Mouse (Mus musculus) 416B (cell line): ENCODE measurements at regions not wholly inside any gene's neighbourhood (a gene's known extent, or its start where the extent isn't known, plus 50 kb on each side); places are given as distances from the start of the nearest gene placed in this dataset.

Experiments
- DNase-seq: peaks from one replicate; pipeline ENCODE4 v3.0.0; 2011; ENCODE audit warnings: low read depth

GRCm38 (mm10) chr11:113028235-113028919, 246.4 kb downstream of the Sox9 start:
- no peak for DNase-seq

GRCm38 (mm10) chr11:113031405-113031804, 249.4 kb downstream of the Sox9 start:
- DNase-seq, result no peak

- no peak for DNase-seq
These were observed 250.6 kb downstream of the Sox9 start for GRCm38 (mm10) chr11:113032487-113033228.

DNA sequence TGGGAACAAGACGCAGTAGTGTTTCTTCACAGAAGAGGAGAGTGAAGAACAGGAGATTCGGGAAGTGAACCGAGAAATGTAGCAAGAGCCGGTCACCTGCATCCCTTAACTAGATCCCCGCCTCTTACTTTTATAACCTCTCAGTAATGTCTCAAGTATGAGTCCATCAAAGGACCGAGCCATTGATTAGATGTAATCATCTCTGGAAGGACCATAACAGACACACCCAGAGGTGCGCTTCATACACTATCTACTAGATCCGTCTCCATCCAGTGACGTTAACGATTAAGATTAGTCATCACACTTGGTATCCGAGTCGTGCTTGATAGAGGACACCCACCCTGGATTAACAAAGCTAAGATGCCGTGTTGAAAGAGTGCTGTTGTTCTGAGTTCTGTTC, 252.9 kb downstream of the Sox9 start:
- no peak for DNase-seq

- no peak for DNase-seq
These were observed 255.7 kb downstream of the Sox9 start for GRCm38 (mm10) chr11:113037736-113038135.

DNA sequence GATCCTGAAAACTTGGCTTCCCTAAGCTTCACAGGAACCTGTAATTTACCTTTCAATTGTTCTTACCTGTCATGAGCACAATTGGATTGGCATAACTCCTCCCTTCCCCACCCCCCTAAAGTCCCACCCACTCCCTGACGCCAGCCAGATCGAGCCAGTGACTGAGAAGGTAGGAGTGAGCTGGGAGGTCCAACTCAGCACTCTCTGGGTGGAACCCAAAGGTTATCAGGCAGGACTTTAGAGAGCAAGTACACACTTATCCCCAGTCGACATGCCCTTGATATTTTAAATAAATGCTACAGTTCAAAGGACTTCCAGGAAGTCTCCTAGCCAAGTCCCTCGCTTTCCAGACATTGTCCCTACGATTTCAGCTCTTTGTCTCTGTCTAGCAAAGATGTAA, 260.7 kb downstream of the Sox9 start:
- DNase-seq, result no peak

DNA sequence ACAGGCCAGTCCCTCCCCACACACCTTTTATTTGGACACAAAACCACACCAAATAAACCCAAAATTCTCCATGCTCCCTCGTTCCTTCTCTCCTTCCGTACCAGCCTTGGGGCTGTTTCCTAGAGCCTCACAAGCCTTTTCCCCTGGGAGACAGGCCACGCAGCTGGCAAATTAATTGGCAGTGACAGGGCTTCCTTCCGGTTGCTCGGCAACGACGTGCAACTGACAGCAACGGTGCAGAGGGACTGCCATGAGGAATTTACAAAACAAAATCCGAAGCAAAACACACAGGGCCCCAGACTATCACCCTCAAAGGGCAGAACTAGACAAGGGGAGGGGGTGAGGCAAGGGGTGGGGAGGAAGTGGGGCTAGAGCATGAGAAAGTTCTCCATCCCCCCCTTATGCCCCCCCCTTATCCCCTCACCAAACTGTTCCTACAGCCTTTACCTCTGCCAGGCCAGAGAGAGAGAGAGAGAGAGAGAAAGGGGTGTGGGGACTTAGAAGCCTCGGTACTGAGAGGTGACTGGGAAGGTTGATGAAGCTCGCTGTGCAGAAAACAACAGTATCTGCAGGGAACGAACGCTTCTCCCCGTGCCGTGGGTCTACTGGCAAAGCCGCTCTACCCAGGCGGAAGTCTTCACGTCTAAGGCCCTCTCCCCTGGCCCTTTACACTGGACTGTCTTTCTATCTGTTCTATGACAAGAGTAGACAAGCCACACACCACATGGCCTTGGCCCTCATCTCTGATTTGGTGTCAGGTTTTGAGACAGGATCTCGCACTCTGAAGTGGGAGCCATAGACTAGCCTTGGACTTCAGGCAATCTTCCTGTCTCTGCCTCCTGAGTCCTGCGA, 264.4 kb downstream of the Sox9 start:
- no peak for DNase-seq

DNA sequence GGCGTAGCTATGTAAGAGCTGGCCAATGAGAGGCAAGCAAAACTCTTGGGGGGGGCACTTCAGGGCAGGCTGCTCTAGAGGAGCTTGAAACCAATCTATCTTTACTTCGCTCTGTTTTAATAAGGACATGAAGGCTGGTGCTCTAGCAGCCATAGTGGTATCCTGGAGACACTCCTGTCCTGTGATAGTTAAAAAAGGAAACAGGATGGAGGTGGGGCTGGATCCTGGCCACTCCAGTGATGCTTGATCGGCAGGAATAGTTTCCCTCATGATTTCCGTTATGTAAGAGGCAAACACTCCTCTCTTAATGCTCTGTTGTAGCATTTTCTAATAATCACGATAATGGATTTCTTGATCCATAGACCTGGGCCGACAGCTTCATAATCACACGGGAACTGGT, 266.1 kb downstream of the Sox9 start:
- DNase-seq, result no peak

GRCm38 (mm10) chr11:113049593-113049992, 267.6 kb downstream of the Sox9 start:
- no peak for DNase-seq

GRCm38 (mm10) chr11:113052536-113052935, 270.5 kb downstream of the Sox9 start:
- DNase-seq, result no peak

DNA sequence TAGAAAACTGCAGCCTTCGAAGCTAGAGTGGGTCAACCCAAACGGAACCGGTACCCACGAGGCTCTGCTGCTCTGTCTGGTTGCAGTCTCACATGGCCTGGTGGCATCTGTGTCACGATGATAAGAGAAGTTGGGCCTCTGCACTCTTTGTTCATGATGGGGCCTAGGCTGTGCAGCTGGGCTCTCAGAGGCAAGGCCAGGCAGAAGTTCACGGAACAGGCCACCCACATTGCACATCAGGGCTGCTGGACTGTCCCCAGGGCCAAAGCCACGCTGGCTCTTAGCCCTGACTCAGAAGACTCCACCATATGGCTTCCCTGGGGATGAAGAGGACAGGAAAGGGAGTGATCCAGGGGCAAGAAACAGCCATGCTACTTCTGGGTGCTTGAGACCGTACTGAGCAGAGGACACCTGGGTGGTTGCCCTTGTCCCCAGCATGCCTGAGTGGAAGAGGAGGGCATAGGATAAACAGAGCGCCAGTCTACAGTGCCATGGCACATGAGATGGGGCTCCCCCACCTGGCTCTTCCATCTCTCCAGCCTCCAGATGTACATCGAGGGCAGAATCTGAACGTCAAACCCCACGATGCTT, 274.1 kb downstream of the Sox9 start:
- no peak for DNase-seq

GRCm38 (mm10) chr11:113056824-113057223, 274.8 kb downstream of the Sox9 start:
- no peak for DNase-seq

- no peak for DNase-seq
These were observed 288.3 kb downstream of the Sox9 start for GRCm38 (mm10) chr11:113070365-113070764.

GRCm38 (mm10) chr11:113071942-113072341, 289.9 kb downstream of the Sox9 start:
- no peak for DNase-seq

DNA sequence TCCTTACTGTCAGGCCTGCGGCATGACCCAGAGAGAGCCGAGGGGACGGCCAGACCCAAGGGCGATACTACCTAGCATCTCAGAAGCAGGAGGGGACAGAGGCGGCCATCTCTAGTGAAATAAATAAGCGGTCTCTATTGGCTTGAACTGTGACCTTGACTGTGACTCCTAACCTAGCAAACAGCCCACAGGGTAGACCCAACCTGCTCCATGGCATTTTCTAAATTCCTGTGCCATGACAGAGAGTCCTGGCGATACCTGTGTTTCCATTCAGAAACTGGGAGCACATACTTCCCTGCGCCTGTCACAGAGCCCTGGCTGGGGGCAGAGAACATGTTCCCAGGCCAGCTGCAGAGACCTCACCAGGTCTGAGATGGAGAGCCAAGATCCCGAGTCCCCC, 292.3 kb downstream of the Sox9 start:
- DNase-seq, result no peak

- no peak for DNase-seq
These were observed 294.3 kb downstream of the Sox9 start for GRCm38 (mm10) chr11:113076371-113076770.

GRCm38 (mm10) chr11:113080311-113080710, 298.3 kb downstream of the Sox9 start:
- DNase-seq, result no peak

DNA sequence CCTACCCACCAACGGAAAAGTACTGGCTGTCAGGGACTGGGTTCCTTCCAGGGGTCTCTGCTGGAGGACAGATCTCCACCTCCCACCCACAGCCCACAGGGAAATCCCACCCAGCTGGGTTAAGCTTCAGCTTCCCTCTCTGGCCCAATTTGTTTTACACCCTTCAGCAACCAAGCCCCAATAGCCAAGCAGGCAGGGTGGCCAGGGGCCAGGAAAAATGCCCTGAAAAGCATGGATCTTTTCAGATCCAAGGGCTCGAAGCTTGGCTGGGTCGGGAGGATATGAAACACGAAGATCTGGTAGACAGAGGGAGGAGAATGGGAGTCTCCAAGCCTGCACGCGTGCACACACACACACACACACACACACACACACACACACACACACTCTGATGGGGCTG, 302.4 kb downstream of the Sox9 start:
- DNase-seq, result no peak

GRCm38 (mm10) chr11:113085556-113085955, 303.5 kb downstream of the Sox9 start:
- DNase-seq, result no peak

DNA sequence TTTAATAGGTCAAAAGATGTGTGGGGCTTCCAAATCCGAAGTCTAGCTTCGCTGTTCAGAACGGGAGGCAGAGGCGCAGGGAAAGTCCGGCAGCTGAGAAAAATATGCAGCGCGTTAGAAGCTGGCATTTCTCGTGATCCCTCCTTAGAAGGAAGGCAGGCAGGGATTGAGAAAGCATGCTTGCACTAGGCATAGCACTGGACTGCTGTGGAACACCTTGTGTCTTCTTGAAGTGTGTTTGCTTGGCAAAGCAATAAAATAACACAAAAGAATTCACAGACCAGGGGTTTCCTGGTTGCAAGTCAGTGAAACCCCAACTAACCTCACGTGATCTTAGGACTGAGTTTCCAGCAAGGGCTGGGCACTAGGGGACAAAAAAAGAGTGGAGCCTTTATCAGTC, 305.1 kb downstream of the Sox9 start:
- no peak for DNase-seq

- DNase-seq, result no peak
These were observed 307.8 kb downstream of the Sox9 start for GRCm38 (mm10) chr11:113089637-113090351.
